Mouse (Mus musculus) kidney, adult 2 months (tissue): ENCODE data around the gene Tmtc4.

Experiments used
- CTCF ChIP-seq: fragments of 200-500 bp; conservative IDR thresholded peaks from 2 replicates; pipeline ENCODE4 v1.5.1; 2011; ENCODE audit warnings: low read depth, mild to moderate bottlenecking, control low read depth, low read length, moderate library complexity, mixed read lengths; ENCODE audit not compliant: insufficient read depth, insufficient read length
- POLR2A ChIP-seq: fragments of 200-500 bp; IDR thresholded peaks from one replicate; pipeline ENCODE4 v1.6.1; 2011; ENCODE audit warnings: low read depth, low read length, control low read depth

DNA sequence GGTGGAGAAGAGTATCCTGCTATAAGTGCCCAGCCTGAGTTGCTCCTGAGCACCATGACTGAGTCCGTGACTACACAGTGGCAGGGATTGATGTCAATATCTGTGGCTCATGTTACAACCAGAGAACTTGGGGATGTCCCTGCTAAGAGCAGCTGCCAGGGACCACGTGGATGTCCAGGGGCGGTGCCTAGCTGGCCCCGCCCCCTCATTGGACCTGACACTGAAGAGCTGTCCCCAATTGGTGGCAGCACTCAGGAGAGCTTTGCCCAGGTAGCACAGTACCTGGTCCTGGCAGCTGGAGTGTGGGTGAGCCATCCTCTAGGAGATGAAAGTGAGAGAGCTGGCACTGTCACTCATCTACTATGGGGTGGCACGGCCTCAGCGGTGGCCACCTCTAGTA, 9.1 kb upstream of the Tmtc4 start:
- TF ChIP-seq CTCF (no peak), POLR2A (no peak)
